Mouse (Mus musculus): ENCODE measurements at regions not wholly inside any gene's neighbourhood (a gene's known extent, or its start where the extent isn't known, plus 50 kb on each side); places are given as distances from the start of the nearest gene placed in this dataset.

DNA sequence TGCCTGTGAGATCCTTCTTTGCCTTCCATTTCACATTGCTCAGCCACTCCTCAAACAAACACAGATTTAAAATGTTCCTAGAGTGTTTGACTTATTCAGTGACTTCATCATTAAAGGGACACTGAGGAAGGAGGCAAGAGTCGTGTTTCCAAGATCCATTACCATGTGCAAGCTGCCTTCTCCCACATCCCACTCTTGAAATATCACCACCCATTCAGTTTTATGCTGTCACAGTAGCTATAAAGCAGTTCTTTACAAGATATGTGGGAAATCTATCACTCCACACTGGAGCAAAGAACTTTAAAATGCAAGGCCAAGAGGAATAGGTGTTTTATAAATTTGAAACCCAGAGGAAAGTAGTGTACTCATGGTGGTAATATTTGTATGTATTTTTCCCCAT, 110.2 kb upstream of the Gm12695 start:
- no peaks in the 10 kb centered on the region for H3K4me1 ChIP-seq
- H3K4me3 ChIP-seq = no peak overlapping the region
- H3K27me3 ChIP-seq = no peaks in the 10 kb centered on the region
- H3K4me2 ChIP-seq = no peak overlapping the region
- no peak overlapping the region for H3K9ac ChIP-seq
- no peak overlapping the region for H3K27ac ChIP-seq
- no peak for ATAC-seq
- no peaks in the 10 kb centered on the region for H3K36me3 ChIP-seq (ENCODE audit: poor library complexity, severe bottlenecking)
- 73% methylated on average over 1 of the region's 1 CpGs for WGBS
- H3K9me3 ChIP-seq (replicated peaks) = no peaks in the 10 kb centered on the region

DNA sequence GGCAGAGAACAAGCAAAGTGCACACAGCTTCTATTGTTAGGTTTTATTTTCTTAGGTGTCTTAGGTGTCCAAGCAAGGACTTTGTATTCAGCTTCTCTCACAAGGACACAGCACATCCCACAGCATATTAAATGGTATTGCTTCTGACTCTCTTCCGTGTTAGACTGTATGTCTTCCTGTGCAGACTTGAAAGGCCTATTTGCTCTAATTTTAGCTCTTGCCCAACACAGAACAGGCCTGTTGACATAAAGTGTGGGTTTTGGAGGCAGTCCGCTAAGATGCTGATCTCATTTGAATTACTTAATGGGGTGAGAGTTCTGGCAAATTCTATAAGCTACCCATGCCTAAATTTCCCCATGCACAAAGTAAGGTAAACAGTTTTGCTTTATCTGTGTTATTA, 96.1 kb upstream of the Gm12695 start:
- Histone ChIP-seq H3K4me3 (no peak overlapping the region), H3K4me1 (no peaks in the 10 kb centered on the region), H3K27ac (no peak overlapping the region), H3K9ac (no peak overlapping the region), H3K27me3 (no peaks in the 10 kb centered on the region), H3K9me3 (replicated peaks) (no peaks in the 10 kb centered on the region), H3K36me3 (ENCODE audit: poor library complexity, severe bottlenecking) (no peaks in the 10 kb centered on the region), H3K4me2 (no peak overlapping the region)
- ATAC-seq = no peak
- WGBS = 85% methylated on average over 2 of the region's 2 CpGs

DNA sequence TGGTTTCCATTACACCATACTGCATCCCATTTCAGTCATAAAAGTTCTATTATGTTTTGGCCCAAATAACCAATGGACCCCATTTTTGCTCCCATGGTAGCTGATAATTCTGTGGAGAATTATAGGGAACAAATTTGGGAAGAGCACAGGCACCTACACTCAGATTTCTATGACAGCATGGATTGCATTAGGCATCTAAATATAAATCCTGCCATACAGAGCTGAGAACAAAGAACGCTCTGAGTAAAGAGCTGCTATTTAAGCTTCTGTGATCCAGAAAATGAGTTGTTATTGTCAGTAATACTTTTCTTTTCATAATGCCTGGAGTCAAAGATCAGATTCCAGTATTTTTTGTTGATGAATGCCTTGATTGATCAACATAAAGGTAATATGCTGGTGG, 93.0 kb upstream of the Gm12695 start:
- no peak overlapping the region for H3K27ac ChIP-seq
- H3K4me1 ChIP-seq = no peaks in the 10 kb centered on the region
- no peak overlapping the region for H3K4me2 ChIP-seq
- H3K36me3 ChIP-seq (ENCODE audit: poor library complexity, severe bottlenecking) = no peaks in the 10 kb centered on the region
- H3K9me3 ChIP-seq (replicated peaks) = no peaks in the 10 kb centered on the region
- H3K9ac ChIP-seq = no peak overlapping the region
- H3K27me3 ChIP-seq = no peaks in the 10 kb centered on the region
- no peak overlapping the region for H3K4me3 ChIP-seq
- WGBS = 82% methylated on average over 1 of the region's 1 CpGs
- no peak for ATAC-seq

DNA sequence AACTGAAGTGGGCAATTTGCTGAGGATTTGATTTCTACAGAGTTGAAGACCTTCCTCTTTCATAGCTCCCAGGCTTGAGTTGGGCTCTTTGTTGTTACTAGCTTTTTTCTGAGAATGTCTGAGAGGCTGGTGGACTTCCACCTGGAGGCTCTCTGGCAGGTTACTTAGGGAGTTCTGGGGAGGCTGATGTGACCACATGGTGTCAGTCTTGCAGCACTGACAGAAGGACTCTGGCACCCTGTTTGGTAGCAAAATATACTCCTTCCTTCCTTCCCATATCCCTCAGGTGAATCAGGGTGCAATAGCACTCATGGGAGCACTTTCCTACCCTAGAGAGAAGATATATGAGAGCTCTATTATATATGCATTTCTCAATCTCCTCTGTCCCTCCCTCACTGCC, 89.7 kb upstream of the Gm12695 start:
- Histone ChIP-seq H3K27me3 (no peaks in the 10 kb centered on the region), H3K27ac (no peak overlapping the region), H3K4me1 (no peaks in the 10 kb centered on the region), H3K36me3 (ENCODE audit: poor library complexity, severe bottlenecking) (no peaks in the 10 kb centered on the region), H3K9ac (no peak overlapping the region), H3K4me2 (no peak overlapping the region), H3K9me3 (replicated peaks) (no peaks in the 10 kb centered on the region), H3K4me3 (no peak overlapping the region)
- ATAC-seq = no peak

DNA sequence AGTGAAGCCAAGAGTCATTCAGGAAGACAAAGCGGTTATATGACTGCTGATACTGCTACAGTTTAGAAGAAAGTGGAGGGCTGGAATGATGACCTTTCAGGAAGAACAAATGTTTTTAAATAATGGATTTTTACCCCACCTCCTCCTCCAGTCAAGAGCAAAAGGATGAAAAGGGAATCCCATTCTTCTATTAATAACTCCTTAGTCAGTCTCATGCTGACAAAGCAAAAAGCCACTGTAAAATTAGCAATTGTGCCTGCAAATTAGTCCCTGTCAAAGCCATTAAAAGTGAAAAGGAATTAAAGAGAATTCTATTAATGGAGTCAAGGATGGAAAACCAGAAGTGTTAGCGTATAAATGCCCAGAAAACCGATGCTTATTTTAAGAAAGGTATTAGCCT, 60.2 kb upstream of the Gm12695 start:
- no peak overlapping the region for H3K27ac ChIP-seq
- WGBS = 51% methylated on average over 3 of the region's 3 CpGs
- no peaks in the 10 kb centered on the region for H3K36me3 ChIP-seq (ENCODE audit: poor library complexity, severe bottlenecking)

More for the DNA sequence above, 60.2 kb upstream of the Gm12695 start:
- no peak overlapping the region for H3K4me2 ChIP-seq
- ATAC-seq = peak; percentile 33
- no peak overlapping the region for H3K4me3 ChIP-seq
- no peaks in the 10 kb centered on the region for H3K4me1 ChIP-seq
- H3K9ac ChIP-seq = no peak overlapping the region
- no peaks in the 10 kb centered on the region for H3K27me3 ChIP-seq
- H3K9me3 ChIP-seq (replicated peaks) = no peaks in the 10 kb centered on the region
